Mouse (Mus musculus): ENCODE results near the gene Vmn2r83.
"Not testable (repeated sequence)": the region's sequence is repeated elsewhere in the genome, so short reads cannot be mapped to it uniquely, and the experiment has no call there.

Gene Vmn2r83

DNA sequence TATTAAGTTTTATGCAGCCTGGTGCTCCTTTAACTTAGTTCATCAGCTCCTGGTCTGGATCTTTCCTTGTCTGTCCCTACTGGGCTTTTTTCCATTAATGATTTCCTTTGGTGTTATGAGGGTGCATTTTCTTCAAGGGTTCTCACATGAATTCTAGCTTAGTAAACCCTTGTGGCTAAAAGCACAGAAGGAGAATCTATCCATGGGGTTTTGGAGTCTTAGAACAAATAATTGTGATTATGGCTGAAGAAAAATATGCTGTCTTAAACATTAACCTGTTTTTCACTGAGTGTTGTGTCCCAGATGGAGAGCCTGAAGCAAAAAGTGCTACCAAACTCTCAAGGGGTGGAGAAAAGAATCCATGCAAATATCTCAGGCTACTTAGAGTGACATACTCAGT is at the start of gene Vmn2r83:
TSS of gene Vmn2r83 (plus strand) at position 301 of the 400 bp plus-strand sequence.
- no peak for DNase-seq

DNA sequence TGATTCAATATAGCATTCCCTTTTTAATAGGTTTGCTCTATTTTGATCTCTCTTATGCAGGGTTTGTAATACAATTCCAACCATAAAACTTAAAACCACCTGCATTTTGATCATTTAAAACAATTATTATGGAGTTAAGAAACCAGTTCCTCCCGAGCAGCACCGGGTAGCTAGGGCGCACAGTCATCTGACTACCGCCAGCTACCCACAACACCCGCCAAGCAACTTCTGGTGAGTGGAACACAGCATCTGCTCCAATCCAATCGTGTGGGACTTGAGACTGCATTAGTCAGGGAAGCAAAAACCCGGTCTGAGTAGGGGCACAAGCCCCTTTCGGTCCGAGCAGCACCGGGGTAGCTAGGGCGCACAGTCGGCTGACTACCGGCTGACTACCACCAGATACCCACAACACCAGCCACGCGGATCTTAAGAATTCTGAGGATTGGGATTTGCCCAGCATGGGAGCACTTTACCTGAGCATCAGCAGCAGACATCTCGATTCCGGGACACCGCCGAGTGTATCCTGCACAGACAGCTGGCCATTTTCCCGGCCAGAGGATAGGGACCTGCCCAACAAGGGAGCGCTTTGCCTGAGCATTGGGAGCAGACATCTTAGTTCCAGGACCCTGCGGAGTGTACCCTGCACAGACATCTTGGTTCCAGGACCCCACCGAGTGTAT is 33.2 kb upstream of the Vmn2r83 start:
- not testable (repeated sequence) for DNase-seq

DNA sequence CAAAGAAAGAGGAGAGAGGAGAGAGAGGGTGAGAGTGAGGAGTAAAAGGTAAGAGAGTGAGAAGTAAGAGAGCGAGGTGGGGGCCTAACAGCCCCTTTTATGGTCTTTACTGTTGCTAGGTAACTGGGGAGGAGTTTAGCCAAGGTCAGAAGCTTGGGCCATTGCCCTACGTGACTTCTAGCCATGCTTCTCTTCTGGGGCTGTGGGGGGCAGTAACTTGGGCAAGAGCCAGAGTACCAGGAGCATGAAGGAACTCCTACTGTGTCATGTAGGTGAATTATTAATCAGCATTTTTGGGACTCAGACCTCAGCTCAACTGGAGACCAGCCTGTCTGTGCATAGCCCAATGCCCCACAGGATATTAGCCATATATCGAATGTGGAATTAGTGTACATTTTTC is 27.4 kb downstream of the Vmn2r83 start:
- no peak for DNase-seq

DNA sequence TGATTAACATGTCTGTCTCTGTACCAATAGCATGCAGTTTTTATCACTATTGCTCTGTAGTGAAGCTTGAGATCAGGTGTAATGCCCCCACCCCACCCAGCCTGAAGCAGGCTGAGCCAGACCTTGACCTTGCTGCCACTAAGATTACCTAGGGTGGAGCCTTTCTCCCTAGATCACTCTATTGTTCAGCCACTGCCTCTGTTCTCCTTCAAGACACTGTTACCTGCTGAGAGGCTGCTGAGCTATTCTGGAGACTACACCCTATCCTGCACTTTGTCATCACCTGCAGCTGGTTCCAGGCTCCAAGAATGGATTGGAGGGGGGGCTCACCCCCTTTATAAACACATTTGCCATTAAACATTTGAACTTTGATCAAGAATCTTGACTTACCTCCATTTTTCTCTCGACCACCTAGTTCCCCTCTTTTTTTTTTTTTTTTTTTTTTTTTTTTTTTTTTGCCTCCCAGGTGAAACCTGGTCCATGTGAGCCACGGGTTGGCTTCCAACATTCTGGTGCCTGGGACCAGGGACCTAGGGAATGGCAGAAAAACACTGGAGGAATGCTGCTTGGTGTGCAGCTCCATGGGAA is 28.3 kb downstream of the Vmn2r83 start:
- DNase-seq, result no peak

DNA sequence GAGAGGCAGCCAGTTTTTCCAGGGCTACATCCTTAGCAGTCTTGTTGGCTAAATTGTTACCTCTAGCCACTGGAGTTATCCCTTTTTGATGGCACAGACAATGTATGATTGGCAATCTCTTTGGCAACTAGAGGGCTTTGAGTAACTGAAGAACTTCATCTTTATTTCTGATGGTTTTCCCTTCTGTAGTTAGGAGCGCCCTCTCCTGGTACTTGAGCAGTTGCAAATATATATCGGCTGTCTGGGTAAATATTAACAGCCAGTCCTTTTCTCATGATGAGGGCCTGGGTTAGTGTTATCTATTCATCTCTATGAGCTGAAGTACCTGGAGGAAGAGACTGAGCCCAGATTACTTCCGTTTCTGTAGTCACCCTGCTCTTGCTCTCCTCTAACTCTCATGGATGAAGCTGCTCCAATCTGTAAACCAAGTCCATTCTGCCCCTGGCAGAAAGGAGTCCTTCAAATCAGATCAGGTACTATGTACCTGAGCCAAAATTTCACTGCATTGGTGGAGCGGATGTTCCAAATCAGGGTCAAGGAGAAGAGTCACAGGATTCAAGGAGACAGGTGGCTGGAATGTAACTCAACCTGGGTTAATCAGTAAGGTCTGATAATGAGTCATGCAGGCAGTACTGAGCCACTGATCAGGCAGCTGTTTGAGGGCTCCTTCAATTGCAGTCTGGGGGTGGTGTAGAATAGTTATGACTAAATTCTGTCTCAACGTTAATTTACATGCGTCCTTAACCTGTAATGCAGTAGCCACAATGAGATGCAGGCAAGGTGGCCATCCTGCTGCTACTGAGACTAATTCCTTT is 34.5 kb downstream of the Vmn2r83 start:
- DNase-seq, result no peak

DNA sequence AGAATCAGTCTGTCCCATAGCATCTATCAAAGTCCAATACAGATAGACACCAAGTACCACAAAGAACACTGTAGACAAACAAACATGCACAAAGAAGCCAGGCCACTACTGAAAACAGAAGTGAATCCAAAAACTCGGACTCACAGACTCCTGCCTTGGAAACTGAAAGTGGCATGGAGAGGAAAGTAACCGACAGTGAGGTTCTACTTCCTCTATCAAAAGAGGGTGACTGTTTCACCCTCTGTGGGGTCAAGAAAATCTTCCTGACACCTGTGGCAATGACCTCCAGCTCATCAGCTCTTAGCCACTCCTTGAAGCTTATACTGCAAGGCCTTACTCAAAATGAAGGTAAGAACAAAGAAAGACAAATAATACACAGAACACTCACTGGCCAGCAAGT is 38.2 kb downstream of the Vmn2r83 start:
- no peak for DNase-seq

DNA sequence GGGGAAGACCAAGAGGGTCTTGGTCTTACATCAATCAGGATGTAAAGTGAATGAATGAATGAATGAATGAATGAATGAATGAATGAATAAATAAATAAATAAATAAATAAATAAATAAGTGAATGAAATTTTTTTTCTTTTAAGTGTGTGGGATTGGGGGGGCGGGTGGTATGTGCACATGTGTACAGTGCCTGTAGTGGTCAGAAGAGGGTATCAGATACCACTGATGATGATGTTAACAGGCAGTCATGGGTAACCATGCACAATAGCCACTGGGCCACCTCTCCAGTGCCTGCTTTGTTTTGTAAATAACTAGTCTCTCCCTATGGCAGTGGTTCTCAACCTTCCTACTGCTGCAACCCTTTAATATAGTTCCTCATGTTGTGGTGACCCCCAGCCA is 55.9 kb downstream of the Vmn2r83 start:
- no peak for DNase-seq

DNA sequence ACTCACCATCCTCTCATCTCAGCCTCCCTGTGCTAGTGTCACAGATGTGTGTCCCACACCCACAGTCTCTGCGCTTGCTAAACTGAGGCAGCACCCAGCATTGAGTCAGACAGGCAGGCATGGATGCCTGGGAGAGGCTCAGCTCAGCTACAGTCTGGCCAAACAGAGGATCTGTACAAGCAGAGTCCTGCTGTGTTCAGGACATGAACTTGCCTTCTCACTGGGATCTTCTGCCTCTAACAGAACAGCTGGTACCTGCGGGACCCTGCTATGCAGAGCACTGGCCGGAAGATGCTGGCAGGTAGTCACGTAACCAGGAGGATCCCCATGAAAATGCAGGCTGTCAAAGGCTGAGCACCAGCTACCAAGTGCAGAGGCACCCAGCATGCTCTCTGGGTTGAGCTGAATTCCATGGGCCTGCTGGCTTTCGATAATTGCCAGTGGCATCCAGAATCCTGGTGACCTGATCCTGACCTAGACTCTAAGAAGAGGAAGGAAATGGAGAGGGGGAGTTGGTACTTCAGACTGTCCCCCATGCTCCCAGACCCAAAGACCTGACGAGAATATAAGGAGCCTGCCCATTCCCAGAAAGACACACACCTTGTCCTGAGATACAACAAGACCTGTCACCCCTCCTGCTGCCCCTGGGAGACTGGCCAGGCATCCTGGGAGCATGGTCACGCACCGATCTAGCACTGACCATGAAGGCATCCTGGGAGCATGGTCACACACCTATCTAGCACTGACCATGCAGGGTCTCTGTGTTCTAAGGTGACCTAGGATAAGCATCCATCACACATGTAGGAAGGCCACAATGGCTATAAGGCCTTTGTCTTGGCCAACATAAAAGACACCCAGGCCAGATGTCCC is 57.2 kb downstream of the Vmn2r83 start:
- DNase-seq, result no peak

DNA sequence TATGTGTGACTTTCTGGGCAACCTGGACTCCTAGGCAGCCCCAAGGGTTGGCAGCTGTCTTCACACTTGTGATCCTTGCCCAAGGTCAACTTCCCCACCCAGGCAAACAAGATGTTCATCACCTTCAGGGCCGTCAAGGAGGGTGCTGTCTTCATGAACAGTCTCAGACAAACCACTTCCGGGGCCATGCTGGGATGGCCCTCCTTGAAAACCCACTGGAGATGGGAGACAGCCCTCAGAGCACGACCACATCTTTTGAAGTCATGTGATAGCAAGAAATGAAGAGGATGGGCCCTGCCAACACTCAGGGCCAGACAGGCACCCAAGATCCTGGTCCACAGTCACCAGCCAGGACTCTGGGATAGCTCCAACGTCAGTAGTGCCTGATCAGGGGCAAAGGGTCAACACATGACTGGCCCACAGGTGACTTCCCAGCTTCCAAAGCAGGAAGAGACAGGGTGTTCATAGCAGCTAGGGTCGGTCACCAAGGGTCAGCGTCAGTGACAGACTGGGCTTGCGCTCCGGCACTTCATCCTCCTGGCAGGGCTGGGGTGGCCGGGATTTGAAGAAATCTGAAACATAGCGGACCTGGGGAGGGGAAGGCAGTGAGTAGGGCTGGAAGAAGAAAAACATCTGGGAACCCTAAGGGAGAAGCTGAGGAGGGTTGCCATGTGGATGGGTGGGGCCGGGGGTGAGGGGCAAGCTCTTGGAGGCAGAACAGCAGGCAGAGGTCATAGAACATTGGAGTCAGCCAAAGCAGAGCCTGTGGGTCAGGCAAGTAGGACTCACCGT is 58.3 kb downstream of the Vmn2r83 start:
- peak; percentile 3 for DNase-seq

DNA sequence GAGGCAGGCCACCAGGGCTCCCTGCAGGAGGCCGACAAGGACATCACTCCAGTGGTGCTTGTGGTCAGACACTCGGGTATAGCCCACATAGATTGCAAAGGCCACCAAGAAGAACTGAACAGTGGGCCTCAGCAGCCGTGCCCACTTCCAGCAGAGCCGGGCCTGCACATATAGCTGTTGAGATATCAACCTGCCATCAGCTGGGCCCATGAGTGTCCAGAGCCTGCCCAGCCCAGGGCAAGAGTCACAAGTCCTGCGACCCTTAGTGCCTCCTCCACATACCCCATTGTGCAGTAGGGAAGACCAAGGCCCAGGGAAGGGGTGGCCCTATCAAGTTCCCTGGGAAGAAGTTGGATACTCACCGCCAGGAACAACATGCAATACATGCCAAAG is 58.9 kb downstream of the Vmn2r83 start:
- no peak for DNase-seq

DNA sequence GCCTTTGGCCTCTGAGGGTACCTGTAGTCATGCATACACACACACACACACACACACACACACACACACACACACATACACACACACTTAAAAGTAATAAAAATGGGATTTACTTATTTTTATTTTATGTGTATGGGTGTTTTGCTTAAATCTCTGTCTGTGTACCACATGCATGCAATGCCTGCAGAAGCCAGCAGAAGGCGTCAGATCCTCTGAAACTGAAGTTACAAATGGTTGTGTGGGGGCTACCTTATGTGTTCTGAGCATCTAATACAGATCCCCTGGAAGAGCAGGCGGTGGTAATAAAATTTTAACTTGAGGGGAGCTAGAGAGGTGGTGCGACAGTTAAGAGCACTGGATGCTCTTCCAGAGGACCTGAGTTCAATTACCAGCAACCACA is 59.5 kb downstream of the Vmn2r83 start:
- no peak for DNase-seq

DNA sequence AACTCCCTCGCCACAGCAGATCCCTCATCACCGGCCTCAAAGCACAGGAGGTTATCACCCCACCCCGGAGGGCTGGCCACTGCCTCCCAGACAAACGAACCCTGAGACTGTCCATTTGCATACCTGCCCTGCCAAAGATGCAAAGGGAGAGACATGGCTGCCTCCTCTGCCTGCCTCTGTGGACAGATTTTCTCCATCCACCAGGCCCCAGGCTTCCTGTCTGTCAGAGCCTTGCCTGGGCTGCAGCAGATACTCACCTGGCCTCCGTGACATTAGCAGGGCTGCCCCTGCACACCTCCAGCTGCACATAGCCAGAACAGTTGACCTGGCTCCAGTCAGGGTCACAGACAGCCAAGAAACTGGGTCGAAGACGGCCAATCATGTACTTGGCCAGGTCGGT is 61.7 kb downstream of the Vmn2r83 start:
- no peak for DNase-seq

DNA sequence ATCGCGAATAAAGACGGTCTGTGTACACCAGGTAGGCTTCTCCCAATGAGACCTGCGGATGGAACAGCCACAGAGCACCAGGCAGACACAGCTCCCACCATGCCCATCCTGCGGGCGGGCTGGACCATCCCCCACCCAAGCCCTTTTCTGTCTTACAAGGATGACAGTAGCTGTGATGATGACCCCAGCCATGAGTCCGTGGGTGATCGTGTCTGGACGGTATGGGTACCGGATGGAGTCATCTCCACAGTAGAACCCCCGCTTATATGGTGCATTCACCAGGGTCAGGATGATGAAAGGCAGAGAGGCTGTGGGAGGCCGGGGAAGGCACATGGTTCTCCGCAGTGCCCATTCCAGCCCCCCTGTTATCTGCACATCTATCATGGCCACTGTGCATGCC is 62.2 kb downstream of the Vmn2r83 start:
- DNase-seq, result no peak

DNA sequence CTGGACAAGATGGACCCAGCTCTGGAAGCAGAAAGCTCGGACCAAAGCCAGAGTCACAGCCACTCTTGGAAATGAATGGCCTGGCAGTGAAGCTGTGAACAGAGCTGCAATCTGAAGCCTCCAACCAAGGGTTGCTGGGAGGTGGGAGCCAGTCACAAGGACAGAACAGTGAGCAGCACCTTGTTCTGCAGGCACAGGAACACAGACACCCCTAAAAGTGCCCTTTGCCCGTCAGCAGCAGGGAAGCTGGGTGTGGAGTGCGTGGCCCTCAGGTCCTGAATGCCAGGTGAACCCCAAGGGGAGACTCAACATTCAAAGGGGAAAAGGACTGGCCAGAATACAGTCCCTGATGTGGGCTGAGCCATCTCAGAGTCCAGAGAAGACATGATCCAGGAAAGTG is 63.1 kb downstream of the Vmn2r83 start:
- no peak for DNase-seq

DNA sequence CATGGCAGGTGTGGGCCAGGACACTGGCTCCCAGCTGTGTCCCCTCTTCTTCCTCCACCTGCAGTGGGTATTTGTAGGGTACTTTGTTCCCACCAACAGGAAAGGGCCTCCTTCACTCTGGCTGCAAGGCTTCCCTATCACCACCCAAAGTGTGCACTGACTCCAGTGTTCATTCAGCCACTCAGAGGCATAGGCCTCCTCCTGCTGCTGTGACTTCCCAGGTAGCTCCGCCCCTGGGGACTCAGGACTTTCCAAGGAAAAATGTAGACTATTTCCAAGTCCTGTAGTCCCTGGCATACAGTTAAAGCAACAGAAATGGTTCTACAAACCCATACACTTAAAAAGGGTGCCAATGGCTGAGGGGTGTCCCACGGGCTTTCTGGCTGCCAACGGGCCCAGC is 64.1 kb downstream of the Vmn2r83 start:
- no peak for DNase-seq

DNA sequence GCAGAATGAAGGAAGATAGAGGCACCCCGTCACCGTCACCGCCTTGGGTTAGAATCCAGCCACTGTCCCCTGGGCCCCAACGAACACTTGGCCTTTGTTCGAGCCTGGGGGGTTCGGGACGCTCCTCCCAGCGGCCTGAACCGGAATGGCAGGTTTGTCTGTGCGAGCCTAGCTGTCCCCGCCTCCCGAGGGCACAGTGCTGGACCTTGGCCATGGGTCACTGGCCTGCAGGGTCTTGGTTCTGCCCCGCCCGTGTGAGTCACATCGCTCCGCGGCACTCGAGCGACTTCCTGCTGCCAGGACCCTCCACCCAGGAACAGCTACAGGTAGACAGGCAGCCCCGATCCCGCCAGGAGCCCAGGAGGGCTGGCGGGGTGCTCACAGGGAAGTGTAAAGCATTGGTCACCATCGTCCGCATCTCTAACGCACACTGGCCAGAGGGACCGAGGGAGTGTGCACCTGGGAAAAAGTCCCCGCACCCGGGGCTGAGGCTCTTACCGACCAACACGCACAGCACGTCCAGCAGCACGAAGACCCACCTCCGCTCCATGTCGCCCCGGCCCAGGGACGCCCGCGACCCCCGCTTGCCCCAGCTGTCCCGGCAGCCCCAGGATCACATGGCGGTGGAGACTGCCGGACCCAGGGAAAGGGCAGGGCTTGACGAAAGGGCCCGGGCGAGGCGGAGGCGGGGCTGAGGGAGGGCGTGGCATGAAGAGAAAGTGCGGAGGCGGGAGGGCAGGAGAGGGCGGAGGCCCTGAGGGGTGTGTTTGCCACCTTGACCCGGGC is 64.8 kb downstream of the Vmn2r83 start, which contains the start of gene Plpp2:
TSS of gene Plpp2 (minus strand) at position 671 of the 786 bp plus-strand sequence.
- DNase-seq, result peak; percentile 38

DNA sequence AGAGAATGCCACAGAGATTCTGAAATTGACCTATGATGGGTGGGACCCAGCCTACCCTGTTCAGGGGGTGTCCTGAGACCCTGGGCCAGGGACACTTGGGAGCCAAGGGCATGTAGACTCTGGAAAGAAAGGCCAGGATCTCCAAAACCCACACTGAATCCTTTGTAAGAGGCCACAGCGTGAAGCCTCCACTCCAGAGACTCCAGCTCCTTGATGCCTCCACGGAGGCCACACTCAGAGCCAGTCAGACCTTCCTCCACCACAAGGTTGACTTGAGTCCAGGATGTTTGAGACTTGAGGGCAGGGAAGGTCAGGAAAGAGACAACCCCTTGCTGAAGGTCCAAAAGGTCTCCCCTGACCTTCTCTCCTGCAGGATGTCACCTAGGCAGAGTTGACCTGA is 65.9 kb downstream of the Vmn2r83 start:
- DNase-seq, result no peak

DNA sequence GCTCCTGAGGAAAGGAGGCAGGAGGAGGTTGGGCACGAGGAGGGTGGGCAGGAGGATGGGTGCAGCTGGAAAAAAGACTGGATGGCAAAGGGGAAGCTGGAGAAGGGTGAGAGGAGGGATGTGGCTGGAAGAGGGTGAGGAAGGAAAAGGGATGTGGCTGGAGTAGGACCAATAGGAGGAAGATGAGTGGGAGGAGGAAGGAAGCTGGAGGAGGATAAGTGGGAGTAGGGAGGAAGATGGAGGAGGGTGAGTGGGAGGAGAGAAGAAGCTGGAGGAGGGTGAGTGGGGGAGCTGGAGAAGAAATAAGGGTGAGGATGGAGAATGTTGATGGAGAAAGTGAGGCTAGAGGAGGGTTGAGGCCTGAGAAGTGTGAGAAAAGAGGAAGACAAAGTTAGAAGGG is 66.9 kb downstream of the Vmn2r83 start:
- DNase-seq, result no peak

DNA sequence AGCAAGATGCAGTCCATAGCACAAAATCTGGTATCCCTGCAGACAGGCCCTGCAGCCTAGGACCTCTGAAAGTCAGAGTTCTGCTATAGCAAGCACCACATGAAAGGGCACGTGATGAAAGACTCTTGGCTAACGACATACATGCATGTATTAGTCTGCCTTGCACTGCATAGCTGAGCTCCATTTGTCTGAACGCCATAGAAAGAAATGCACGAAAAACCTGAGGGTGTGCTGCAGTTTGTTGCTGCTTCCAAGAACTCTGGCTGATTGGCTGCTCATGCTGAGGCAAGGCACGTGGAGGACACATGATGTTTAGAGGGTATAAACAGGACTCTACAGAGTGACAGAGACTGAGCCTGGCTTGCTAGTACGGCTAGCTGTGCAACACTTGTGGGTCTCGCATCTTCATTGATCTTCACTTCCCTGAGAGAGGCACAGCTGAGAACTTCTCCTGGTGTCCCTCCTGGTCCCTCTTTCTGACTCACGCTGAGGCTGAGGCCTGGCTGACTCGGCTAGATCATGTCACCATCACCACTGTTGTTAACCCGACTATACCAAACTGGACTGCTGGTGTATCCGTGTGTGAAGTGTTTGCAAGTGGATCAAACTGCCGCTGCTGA is 68.0 kb downstream of the Vmn2r83 start:
- no peak for DNase-seq

DNA sequence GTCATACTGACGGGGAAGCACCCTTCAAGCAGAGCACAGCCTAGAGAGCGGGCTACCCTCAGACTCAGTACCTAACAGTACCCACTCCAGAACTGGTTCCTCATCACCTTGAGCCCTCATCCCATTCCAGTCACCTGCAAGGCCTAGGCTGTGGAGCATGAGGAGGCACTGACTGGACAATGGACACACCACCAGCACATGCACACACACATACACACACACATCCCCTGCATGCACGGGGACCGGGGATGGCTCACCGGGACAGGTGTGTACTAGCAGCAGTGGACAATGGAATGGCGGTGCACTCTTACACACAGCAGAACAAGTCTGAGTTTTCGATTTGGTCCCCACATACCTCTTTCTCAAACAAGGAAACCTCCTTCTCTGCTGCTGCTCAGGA is 68.7 kb downstream of the Vmn2r83 start:
- DNase-seq, result no peak

DNA sequence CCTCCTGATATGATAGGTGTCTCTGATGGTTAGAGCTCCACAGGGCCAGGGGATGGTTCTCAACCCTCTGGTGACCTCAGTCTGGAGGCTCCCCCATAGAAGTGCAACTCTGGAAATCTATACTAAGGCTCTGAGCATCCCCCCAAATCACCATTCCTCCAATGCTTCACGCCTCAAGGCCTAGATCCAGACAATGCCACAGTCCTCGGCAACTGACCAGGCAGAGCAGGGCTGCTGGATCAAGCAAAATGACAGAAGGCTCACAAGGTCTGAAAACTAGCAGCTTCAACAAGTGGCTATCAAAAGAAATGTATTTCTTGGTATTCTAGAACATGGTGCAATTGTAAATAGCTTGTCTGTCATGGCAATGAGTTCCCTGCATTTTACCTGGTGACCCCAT is 69.2 kb downstream of the Vmn2r83 start:
- DNase-seq, result no peak
